Mouse (Mus musculus) liver, embryonic 14.5 days (tissue): ENCODE results near the gene Dolpp1.

Experiments used
- CTCF ChIP-seq: IDR thresholded peaks from 2 replicates; pipeline ENCODE4 v1.5.1; 2016; ENCODE audit warnings: antibody characterized with exemption, low read depth, control low read depth
- EP300 ChIP-seq: IDR thresholded peaks from 2 replicates; pipeline ENCODE4 v1.6.1; 2016; ENCODE audit warnings: antibody characterized with exemption, low read depth

DNA sequence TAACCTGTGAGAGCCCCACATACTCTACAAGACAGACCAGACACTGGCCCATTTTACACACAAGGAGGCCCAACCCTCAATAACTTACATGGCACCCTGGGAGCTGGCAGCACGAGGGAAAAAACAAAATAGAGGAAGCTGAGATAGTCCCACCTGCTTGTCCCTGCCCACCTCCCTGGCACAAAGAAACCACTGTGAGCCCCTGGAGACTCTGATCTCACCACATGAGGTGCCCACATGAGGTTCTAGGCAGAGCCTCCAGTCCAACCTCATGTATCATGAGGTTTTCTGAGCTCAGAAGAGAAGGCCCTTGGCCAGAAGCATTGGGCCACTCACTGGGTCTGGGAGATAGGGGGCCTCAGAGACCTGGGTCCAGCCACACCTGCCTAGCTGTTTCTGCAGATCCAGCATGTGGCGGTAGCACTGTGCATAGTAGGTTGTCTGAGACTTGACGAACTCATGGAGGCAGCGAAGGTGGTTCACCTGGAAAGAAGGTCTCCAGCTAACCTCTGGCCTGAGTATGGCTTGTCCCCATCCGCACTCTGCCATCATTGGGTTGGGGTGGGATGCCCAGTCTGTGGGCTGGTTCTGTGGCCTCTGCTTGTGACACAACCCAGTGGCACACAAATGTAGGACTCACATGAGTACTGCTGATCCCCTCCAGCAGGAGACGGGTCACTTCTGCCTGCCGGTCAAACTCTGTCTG lies 45.9 kb upstream of the Dolpp1 start:
- TF ChIP-seq CTCF (no peak), EP300 (no peak)
